Mouse (Mus musculus): ENCODE data around the gene Xxylt1.

- TF ChIP-seq CTCF (IDR thresholded peaks at IDR 0.05; ENCODE audit: low read depth): no peak
- TF ChIP-seq EP300 (IDR thresholded peaks at IDR 0.05; ENCODE audit: low read depth): no peak
Measured at GRCm38 (mm10) chr16:31113596-31113995, 32.4 kb upstream of the Xxylt1 start.

Measured in liver, postnatal 0 days (tissue).